Mouse (Mus musculus) stomach, postnatal 0 days (tissue): Measurements from ENCODE around the gene Dlgap1.

ENCODE experiments used
- CTCF ChIP-seq: IDR thresholded peaks from 2 replicates; pipeline ENCODE4 v1.5.1; 2016; ENCODE audit warnings: antibody characterized with exemption, low read depth, mild to moderate bottlenecking, moderate library complexity
- EP300 ChIP-seq: optimal IDR thresholded peaks from 2 replicates; pipeline ENCODE3; 2016; ENCODE audit warnings: antibody characterized with exemption

GRCm38 (mm10) chr17:70834430-70834965 lies 865.6 kb downstream of the Dlgap1 start:
- TF ChIP-seq CTCF: no peak
- TF ChIP-seq EP300: no peak
